ENCODE assay signal across 12 mouse cellular contexts in the genomic region with DNA sequence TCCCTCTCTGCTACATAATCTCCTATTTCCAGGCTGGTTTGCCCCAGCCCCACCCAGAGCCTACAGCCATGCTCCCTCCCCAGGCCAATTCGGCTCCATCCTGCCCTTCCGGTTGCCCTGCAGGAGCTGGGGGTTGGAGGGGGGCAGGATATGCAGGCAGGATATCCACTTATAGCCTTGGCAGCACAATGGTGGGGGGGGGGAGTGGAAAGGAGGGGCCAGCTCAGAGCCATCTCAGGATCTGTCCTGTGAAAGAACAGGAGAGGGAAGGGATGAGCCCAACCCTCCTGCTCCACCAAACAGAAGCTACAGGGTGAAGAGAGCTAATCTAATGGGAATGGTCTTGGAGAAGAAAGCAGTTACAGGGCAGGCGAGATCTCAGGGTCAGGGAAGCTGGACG. TPM values are rescaled to one million over a fixed set of nuclear protein-coding genes. Genes with fewer than 3 reads are reported as not detected.
DNase-seq lines count a peak whose midpoint lies in the region; ATAC-seq and TF ChIP-seq lines count a peak whose summit lies in the region.
"Had no signal": no experiment of that assay in that cellular context is flagged by ENCODE, and none has a peak within 500 bp of the region (broad histone marks: within the 10 kb centered on the region; RNA-seq: fewer than 3 reads in every experiment).

No protein-coding gene starts in this region.

- peak; percentile 98 for TF ChIP-seq EP300 in ES-Bruce4 (IDR thresholded peaks at IDR 0.05; ENCODE audit: insufficient read depth, low read depth, low read length)

- intact Hi-C loops in heart, postnatal 10 days (cut with DNase I): no loop called here
- intact Hi-C loops in left cerebral cortex, postnatal 25 days (cut with DNase I): loop anchor here (5.0 kb wide), 1 partner anchor 77 kb away; no protein-coding TSS in a partner anchor

- peaks cover 13% of the 10 kb centered on the region for H3K36me3 ChIP-seq in ES-Bruce4 (ENCODE audit: control insufficient read depth, insufficient read depth, low read length, poor library complexity, severe bottlenecking)
- H3K36me3 ChIP-seq in liver, embryonic 12.5 days: peaks cover 6% of the 10 kb centered on the region

- 48% methylated on average over 4 of the region's 4 CpGs for WGBS in liver, embryonic 12.5 days (ENCODE audit: insufficient replicate concordance)

- ATAC-seq in liver, embryonic 12.5 days: 0 out of 2 replicates have a peak, but pooled peaks have one; percentile 4

- DNase-seq in 416B (ENCODE audit: low read depth): peak; percentile 27
- peak; percentile 35 to 52 for DNase-seq in heart, postnatal 10 days
- no peak for DNase-seq in frontal cortex, postnatal 36 days (ENCODE audit: low spot score in 2 of 2)
- DNase-seq in cerebellum, postnatal 25 days: no peak
- DNase-seq in left cerebral cortex, postnatal 25 days (ENCODE audit: low spot score in 2 of 2): no peak
- DNase-seq: cerebellum, adult 11 months had no signal

- TF ChIP-seq POLR2A in ES-Bruce4 (IDR thresholded peaks at IDR 0.05; ENCODE audit: insufficient read depth, low read length): no peak

- H3K4me2 ChIP-seq in liver, embryonic 12.5 days: no peak overlapping the region
- H3K4me2 ChIP-seq: neural tube, embryonic 15.5 days had no signal

- 0 out of 2 replicates have a peak overlapping the region, but pooled peaks have one; percentile 2 for H3K9ac ChIP-seq in ES-Bruce4 (ENCODE audit: low read depth, poor library complexity, severe bottlenecking)
- H3K9ac ChIP-seq in liver, embryonic 12.5 days: no peak overlapping the region
- H3K9ac ChIP-seq: neural tube, embryonic 15.5 days had no signal

- no peaks in the 10 kb centered on the region for H3K27me3 ChIP-seq in ES-Bruce4 (ENCODE audit: control insufficient read depth, insufficient read depth, low read length, poor library complexity, severe bottlenecking)
- peaks cover 73% of the 10 kb centered on the region for H3K27me3 ChIP-seq in liver, embryonic 12.5 days (replicated peaks)

- no peak for TF ChIP-seq CTCF in ES-Bruce4 (IDR thresholded peaks at IDR 0.05; ENCODE audit: low read depth, low read length)

- peak overlapping the region; percentile 9 for H3K4me3 ChIP-seq in ES-Bruce4 (ENCODE audit: low read depth, low read length)
- H3K4me3 ChIP-seq in liver, embryonic 12.5 days: no peak overlapping the region
- H3K4me3 ChIP-seq: neural tube, embryonic 15.5 days had no signal

- H3K27ac ChIP-seq in ES-Bruce4 (ENCODE audit: insufficient read depth, low read length): peak overlapping the region; percentile 94
- no peak overlapping the region for H3K27ac ChIP-seq in liver, embryonic 12.5 days
- H3K27ac ChIP-seq: neural tube, embryonic 15.5 days had no signal

- no peaks in the 10 kb centered on the region for H3K9me3 ChIP-seq in ES-Bruce4 (replicated peaks; ENCODE audit: control insufficient read depth, insufficient read depth, low read length, poor library complexity, severe bottlenecking)
- H3K9me3 ChIP-seq in liver, embryonic 12.5 days (replicated peaks): no peaks in the 10 kb centered on the region
- H3K9me3 ChIP-seq: neural tube, embryonic 15.5 days had no signal

- peaks cover 6% of the 10 kb centered on the region for H3K4me1 ChIP-seq in ES-Bruce4 (ENCODE audit: control insufficient read depth, insufficient read depth, low read length)
- peaks cover 37% of the 10 kb centered on the region for H3K4me1 ChIP-seq in liver, embryonic 12.5 days

RNA-seq across cellular contexts. Expression of a gene that starts 8.9 kb away (rescaled TPM):
- polyA plus RNA-seq in ES-Bruce4 (2011; ENCODE audit: insufficient read depth, insufficient read length, low read depth, missing spikeins): 3.1 and 9.7 TPM in 2 replicates
- total RNA-seq in heart, postnatal 10 days (2021): 1 to 10 TPM; 1.9 to 2.0 TPM
- polyA plus RNA-seq in liver, embryonic 12.5 days (2016; fragmentation: Nextera tagmentation; extraction: Ambion mirVana): 6.4 and 8.9 TPM in 2 replicates
- 1 to 10 TPM; 1.0 to 1.7 TPM for total RNA-seq in left cerebral cortex, postnatal 25 days (2021)

RNA-seq across cellular contexts. Expression of a gene that starts 16.7 kb away (rescaled TPM):
- polyA plus RNA-seq in ES-Bruce4 (2011; ENCODE audit: insufficient read depth, insufficient read length, low read depth, missing spikeins): 38.6 and 42.7 TPM in 2 replicates
- total RNA-seq in heart, postnatal 10 days (2021): 10 to 100 TPM; 23.2 to 27.2 TPM
- polyA plus RNA-seq in liver, embryonic 12.5 days (2016; fragmentation: Nextera tagmentation; extraction: Ambion mirVana): 4.4 and 4.9 TPM in 2 replicates
- total RNA-seq in left cerebral cortex, postnatal 25 days (2021): 10 to 100 TPM; 12.7 to 15.4 TPM

RNA-seq across cellular contexts. Expression of a gene that starts 29.8 kb away (rescaled TPM):
- polyA plus RNA-seq in ES-Bruce4 (2011; ENCODE audit: insufficient read depth, insufficient read length, low read depth, missing spikeins): 0.81 and 1.1 TPM in 2 replicates
- total RNA-seq in heart, postnatal 10 days (2021): not detected
- polyA plus RNA-seq in liver, embryonic 12.5 days (2016; fragmentation: Nextera tagmentation; extraction: Ambion mirVana): not detected in 2 replicates
- not detected for total RNA-seq in left cerebral cortex, postnatal 25 days (2021)
- total RNA-seq: gastrocnemius, postnatal 4 days; megakaryocyte progenitor cell, adult 5-6 weeks had no signal
- polyA plus RNA-seq: large intestine, adult 2 months had no signal

RNA-seq across cellular contexts. Expression of a gene that starts 36.1 kb away (rescaled TPM):
- 17.8 and 19.3 TPM in 2 replicates for polyA plus RNA-seq in ES-Bruce4 (2011; ENCODE audit: insufficient read depth, insufficient read length, low read depth, missing spikeins)
- 10 to 100 TPM; 25.6 to 33.8 TPM for total RNA-seq in heart, postnatal 10 days (2021)
- polyA plus RNA-seq in liver, embryonic 12.5 days (2016; fragmentation: Nextera tagmentation; extraction: Ambion mirVana): 21.9 and 26.6 TPM in 2 replicates
- 10 to 100 TPM; 28.4 to 32.1 TPM for total RNA-seq in left cerebral cortex, postnatal 25 days (2021)

RNA-seq across cellular contexts. Expression of a gene that starts 37.6 kb away (rescaled TPM):
- polyA plus RNA-seq in ES-Bruce4 (2011; ENCODE audit: insufficient read depth, insufficient read length, low read depth, missing spikeins): 53.7 and 54.3 TPM in 2 replicates
- 10 to 100 TPM; 48.2 to 48.3 TPM for total RNA-seq in heart, postnatal 10 days (2021)
- polyA plus RNA-seq in liver, embryonic 12.5 days (2016; fragmentation: Nextera tagmentation; extraction: Ambion mirVana): 31.2 and 32.0 TPM in 2 replicates
- total RNA-seq in left cerebral cortex, postnatal 25 days (2021): 10 to 100 TPM; 58.5 to 64.9 TPM

Comparison
In these comparisons a context has a peak if more than half of its experiments do, and no peak if none do; other contexts are left out.
1. DNase-seq: peak in 416B (single experiment) and heart, postnatal 10 days (2 of 2); none in frontal cortex, postnatal 36 days (0 of 2), cerebellum, postnatal 25 days (0 of 2) and left cerebral cortex, postnatal 25 days (0 of 2).